Mouse (Mus musculus) cerebellum, adult (tissue): Measurements from ENCODE around the gene Papola.

Experiments used
- ATAC-seq: cut with Nextera tagmentation; 2 replicates; pipeline ENCODE4 v1.9.2; 2017; ENCODE audit warnings: mild to moderate bottlenecking, moderate library complexity, mixed read lengths; ENCODE audit not compliant: insufficient number of reproducible peaks, low FRiP score, low TSS enrichment

Papola gene

GRCm38 (mm10) chr12:105784196-105784999, at the start of gene Papola:
TSS of gene Papola (plus strand) at chr12:105784694.
- peak; percentile 90 for ATAC-seq

- ATAC-seq = no peak
Measured at GRCm38 (mm10) chr12:105735226-105735888, 49.1 kb upstream of the Papola start.

DNA sequence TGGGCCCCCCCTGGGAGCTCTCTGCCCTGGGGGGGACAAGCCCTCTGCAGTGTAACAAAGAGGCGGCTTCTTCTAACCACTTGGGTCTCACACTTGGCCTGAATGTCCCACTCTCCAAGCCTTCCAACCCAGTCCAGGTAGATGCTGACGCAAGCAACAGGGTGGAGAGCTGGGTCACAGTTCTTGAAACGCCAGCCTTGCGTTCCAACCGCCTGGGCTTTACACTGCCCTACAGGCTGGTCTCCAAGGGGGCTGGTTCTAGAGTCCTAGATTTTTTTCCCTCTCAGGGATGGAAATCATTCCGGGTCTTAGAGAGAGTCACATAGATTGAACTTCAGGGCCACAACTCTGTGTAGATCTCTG, 48.6 kb upstream of the Papola start:
- no peak for ATAC-seq

DNA sequence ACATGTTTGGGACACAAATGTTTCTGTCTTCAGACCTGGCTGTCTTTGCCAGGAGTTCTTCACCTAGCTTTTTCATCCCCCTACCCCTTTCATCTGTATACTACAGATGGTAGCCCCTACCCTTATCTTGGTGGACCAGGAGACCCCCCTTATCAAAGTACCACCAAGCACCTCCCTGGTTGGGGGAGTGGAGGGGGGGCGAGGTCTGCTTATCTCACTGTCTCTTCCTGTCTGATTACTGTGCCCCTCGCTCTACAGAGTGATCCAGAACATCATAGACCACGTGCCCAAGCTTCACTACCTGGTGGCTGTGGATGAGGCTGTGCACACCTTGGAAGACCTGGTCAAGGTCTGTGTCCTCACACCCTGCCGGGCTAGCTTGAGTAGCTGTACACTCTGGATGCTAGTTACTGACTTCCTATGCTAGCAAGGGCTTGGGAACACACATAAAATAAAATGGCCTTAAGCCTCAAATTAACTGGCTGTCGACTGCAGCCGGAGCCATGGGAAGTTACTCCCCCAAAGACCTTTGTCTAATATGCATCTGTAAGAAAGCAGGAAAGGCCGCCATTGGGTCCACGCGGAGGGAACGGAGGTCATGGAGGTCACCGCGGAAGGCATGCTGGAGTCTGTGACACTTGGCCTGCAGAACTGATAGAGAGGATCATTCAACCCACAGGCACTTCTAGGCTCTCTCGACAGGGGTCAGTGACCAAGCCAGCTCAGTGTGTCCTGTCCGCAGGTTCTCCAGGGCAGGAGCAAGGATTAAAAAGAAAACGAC, 46.0 kb upstream of the Papola start:
- no peak for ATAC-seq

GRCm38 (mm10) chr12:105739656-105740055, 44.8 kb upstream of the Papola start:
- no peak for ATAC-seq

GRCm38 (mm10) chr12:105748114-105748513, 36.4 kb upstream of the Papola start:
- no peak for ATAC-seq

GRCm38 (mm10) chr12:105753813-105754212, 30.7 kb upstream of the Papola start:
- no peak for ATAC-seq

- no peak for ATAC-seq
Measured at GRCm38 (mm10) chr12:105757816-105758497, 26.5 kb upstream of the Papola start.

GRCm38 (mm10) chr12:105758911-105759310, 25.6 kb upstream of the Papola start:
- no peak for ATAC-seq

GRCm38 (mm10) chr12:105759849-105760478, 24.5 kb upstream of the Papola start:
- ATAC-seq = no peak

DNA sequence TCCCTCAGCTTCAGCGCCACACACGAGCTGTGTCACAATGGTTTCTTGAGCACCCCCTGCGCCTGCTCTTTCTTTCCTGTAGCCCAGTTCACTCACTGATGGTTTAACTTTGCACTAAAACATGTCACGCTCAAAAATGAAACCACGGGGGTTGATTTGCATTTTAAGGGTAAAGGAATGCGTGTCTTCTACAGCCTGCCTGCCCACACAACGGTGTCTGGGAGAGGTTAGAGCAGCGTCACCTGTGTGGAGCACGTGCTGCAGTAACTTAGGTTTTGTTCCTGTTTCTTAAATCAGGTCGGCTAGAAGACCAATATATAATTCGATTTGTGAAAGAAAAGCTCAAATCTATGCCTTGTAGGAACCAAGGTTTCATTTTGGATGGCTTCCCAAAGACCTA, 23.3 kb upstream of the Papola start:
- no peak for ATAC-seq

- no peak for ATAC-seq
Measured at GRCm38 (mm10) chr12:105761629-105762028, 22.9 kb upstream of the Papola start.

DNA sequence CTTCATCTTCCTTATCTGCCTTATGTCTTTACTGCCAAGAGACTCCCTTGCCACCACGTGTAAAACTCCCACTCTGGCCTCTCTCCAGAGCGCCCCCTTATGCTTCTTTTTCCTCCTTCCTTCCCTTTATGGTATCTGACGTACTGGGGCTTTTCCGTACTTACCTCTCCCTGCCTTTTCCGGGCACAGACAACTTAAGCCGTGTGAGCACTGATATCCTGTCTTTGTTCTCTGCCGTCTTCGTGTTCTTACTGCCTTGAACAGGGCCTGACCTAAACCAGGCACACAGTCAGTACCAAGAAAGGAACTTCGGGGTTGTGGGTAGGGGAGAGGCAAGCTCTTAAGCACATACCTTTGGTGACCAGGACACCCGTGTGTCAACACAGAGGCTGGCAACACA, 14.8 kb upstream of the Papola start:
- no peak for ATAC-seq

GRCm38 (mm10) chr12:105774871-105775270, 9.6 kb upstream of the Papola start:
- no peak for ATAC-seq

GRCm38 (mm10) chr12:105777651-105778050, 6.8 kb upstream of the Papola start:
- ATAC-seq = no peak

DNA sequence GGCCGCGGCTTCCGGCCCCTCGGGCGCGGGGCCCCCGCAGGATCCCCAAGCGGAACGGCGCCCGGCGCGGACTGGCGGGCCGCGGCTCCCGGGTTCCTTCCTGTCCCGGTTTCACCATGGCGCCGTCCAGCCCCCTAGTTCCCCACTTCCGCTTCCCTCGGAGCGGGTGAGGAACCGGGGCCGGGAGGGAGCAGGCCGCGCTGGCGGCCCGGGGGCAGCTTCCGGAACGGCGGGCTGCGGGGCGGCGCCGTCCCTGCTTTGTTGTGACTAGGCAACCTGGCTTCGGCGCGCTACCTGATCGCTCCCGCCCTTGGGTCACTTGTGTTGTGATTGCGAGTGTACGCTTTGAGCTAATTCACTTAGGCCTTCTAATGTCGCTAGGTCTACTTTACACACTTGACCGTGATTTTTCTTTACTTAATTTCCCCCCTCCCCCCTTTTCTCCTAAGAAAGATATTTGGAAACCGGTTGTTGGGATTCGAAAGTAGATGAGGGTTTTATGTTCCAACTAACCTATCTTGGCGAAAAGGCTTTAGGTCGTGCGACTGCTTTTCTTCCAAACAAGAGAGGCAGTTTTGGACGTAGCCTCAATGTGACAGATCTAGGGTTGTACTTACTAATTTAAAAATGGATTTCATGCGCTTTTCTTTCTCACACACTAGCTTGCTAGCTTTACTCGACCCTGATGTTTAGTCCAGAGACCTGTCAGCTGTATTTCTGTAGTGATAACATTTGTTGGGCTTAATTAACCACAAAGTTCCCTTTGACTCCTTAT, 693 bp downstream of the Papola start:
- ATAC-seq = peak; percentile 63

- no peak for ATAC-seq
Measured at GRCm38 (mm10) chr12:105786113-105786512, 1.6 kb downstream of the Papola start.

DNA sequence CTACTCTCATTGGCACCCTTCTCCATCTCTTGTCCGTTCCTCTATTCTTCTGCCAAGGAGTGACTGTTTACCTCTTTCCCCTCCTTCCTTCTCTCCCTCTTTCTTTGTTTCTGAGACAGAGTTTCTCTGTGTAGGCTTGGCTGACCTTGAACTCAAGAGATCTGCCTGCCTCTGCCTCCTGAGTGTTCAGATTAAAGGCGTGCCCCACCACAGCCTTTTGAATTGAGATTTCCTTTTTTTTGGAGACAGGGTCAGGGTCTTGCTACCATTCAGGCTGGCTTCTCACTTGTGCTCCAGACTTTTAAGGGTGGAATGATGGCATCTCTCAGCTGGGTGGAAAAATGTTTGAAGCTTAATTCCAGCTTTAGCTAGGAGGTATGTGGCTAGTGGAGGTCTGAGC, 3.1 kb downstream of the Papola start:
- no peak for ATAC-seq

GRCm38 (mm10) chr12:105789885-105790284, 5.4 kb downstream of the Papola start:
- no peak for ATAC-seq
